ENCODE assay signal across 19 mouse cellular contexts in genomic region chr7:124171992-124172391, GRCm38 (mm10).
DNase-seq lines count a peak whose midpoint lies in the region; ATAC-seq and TF ChIP-seq lines count a peak whose summit lies in the region.
"Had no signal": no experiment of that assay in that cellular context is flagged by ENCODE, and none has a peak within 500 bp of the region (broad histone marks: within the 10 kb centered on the region; RNA-seq: fewer than 3 reads in every experiment).

No protein-coding gene starts in this region.

- no peak for TF ChIP-seq CTCF in liver, adult 2 months (IDR thresholded peaks at IDR 0.05; ENCODE audit: low read depth, low read length)
- no peak for TF ChIP-seq CTCF in kidney, postnatal 0 days (IDR thresholded peaks at IDR 0.05; ENCODE audit: low read depth)

- intact Hi-C loops in left cerebral cortex, postnatal 36 days (cut with DNase I), result no loop called here

- no peaks in the 10 kb centered on the region for H3K36me3 ChIP-seq in liver, adult 2 months (ENCODE audit: control insufficient read depth, insufficient read depth, low read length)
- H3K36me3 ChIP-seq in kidney, postnatal 0 days (ENCODE audit: insufficient read depth, low read length), result no peaks in the 10 kb centered on the region
- H3K36me3 ChIP-seq: intestine, embryonic 15.5 days; liver, embryonic 13.5 days; neural tube, embryonic 12.5 days had no signal

- H3K4me3 ChIP-seq in liver, adult 2 months (ENCODE audit: insufficient read depth, low read depth, low read length), result no peak overlapping the region
- no peak overlapping the region for H3K4me3 ChIP-seq in kidney, postnatal 0 days (replicated peaks; ENCODE audit: low read depth, low read length)
- H3K4me3 ChIP-seq: intestine, embryonic 15.5 days; liver, embryonic 13.5 days; neural tube, embryonic 12.5 days had no signal

- peak; percentile 47; the same call in 1 of the 2 replicates for ATAC-seq in frontal cortex, adult (ENCODE audit: low TSS enrichment)
- ATAC-seq in kidney, postnatal 0 days (replicated peaks; ENCODE audit: low FRiP score, low read depth), result no peak
- ATAC-seq: forebrain, embryonic 16.5 days; intestine, embryonic 15.5 days; lung, postnatal 0 days had no signal

- no peaks in the 10 kb centered on the region for H3K27me3 ChIP-seq in liver, adult 2 months (ENCODE audit: control insufficient read depth, insufficient read depth, low read length)
- H3K27me3 ChIP-seq in kidney, postnatal 0 days (ENCODE audit: insufficient read depth, low read length), result no peaks in the 10 kb centered on the region
- H3K27me3 ChIP-seq: intestine, embryonic 15.5 days; liver, embryonic 13.5 days; neural tube, embryonic 12.5 days had no signal

- H3K4me2 ChIP-seq in kidney, postnatal 0 days (ENCODE audit: low read length), result no peak overlapping the region
- H3K4me2 ChIP-seq: heart, embryonic 11.5 days; intestine, embryonic 15.5 days; liver, embryonic 13.5 days; neural tube, embryonic 12.5 days had no signal

- H3K27ac ChIP-seq in liver, adult 2 months (replicated peaks; ENCODE audit: insufficient read depth, low read depth, low read length), result no peak overlapping the region
- no peak overlapping the region for H3K27ac ChIP-seq in kidney, postnatal 0 days
- H3K27ac ChIP-seq: intestine, embryonic 15.5 days; liver, embryonic 13.5 days; neural tube, embryonic 12.5 days had no signal

- H3K9me3 ChIP-seq in kidney, postnatal 0 days (replicated peaks; ENCODE audit: low read length), result no peaks in the 10 kb centered on the region
- H3K9me3 ChIP-seq: intestine, embryonic 15.5 days; liver, embryonic 13.5 days; neural tube, embryonic 12.5 days had no signal

- DNase-seq in frontal cortex, postnatal 25 days (ENCODE audit: low spot score in 2 of 2), result no peak
- peak; percentile 5 for DNase-seq in liver, adult 2 months (ENCODE audit: extremely low read depth, low read depth, low spot score)
- DNase-seq in liver (no peak), MN1 (ENCODE audit: low spot score) (no peak)
- DNase-seq in kidney, postnatal 0 days (ENCODE audit: low spot score), result peak; percentile 36
- DNase-seq in left cerebral cortex, postnatal 36 days (ENCODE audit: low spot score in 2 of 2), result peak; percentile 10 to 26
- DNase-seq in ovary, adult 18-20 months (ENCODE audit: low spot score), result no peak
- DNase-seq: cerebellum, adult 18-20 months; gastrocnemius, postnatal 25 days; heart, postnatal 4 days; liver, embryonic 13.5 days; spleen, adult 18-20 months; thymus, postnatal 25 days had no signal

- H3K9ac ChIP-seq in liver, adult 2 months (ENCODE audit: low read depth, low read length), result no peak overlapping the region
- H3K9ac ChIP-seq in kidney, postnatal 0 days (ENCODE audit: low read depth, low read length), result no peak overlapping the region
- H3K9ac ChIP-seq: intestine, embryonic 15.5 days; liver, embryonic 13.5 days; neural tube, embryonic 12.5 days had no signal

- TF ChIP-seq POLR2A in liver, adult 2 months (IDR thresholded peaks at IDR 0.05; ENCODE audit: extremely low read depth, insufficient read depth, low read length), result no peak

- H3K4me1 ChIP-seq in liver, adult 2 months (ENCODE audit: control insufficient read depth, insufficient read depth, low read length), result no peaks in the 10 kb centered on the region
- H3K4me1 ChIP-seq in kidney, postnatal 0 days (replicated peaks; ENCODE audit: insufficient read depth, low read length), result no peaks in the 10 kb centered on the region
- H3K4me1 ChIP-seq: intestine, embryonic 15.5 days; liver, embryonic 13.5 days; neural tube, embryonic 12.5 days had no signal

- H3K79me2 ChIP-seq in liver, adult 2 months (ENCODE audit: control insufficient read depth, insufficient read depth, low read length), result no peaks in the 10 kb centered on the region

Comparison
In these comparisons a context has a peak if more than half of its experiments do, and no peak if none do; other contexts are left out.
1. DNase-seq: peak in liver, adult 2 months (single experiment), kidney, postnatal 0 days (single experiment) and left cerebral cortex, postnatal 36 days (2 of 2); none in frontal cortex, postnatal 25 days (0 of 2), liver (single experiment), ovary, adult 18-20 months (single experiment) and MN1 (single experiment).